Mouse (Mus musculus) granulocyte monocyte progenitor cell, adult 5-6 weeks (primary cell): ENCODE measurements around the gene Ttll11. TPM values are rescaled to one million over a fixed set of nuclear protein-coding genes. Genes with fewer than 3 reads are reported as not detected.

Source experiments
- ATAC-seq: replicated peaks from 2 replicates; pipeline ENCODE4 v1.8.0; 2016; ENCODE audit warnings: mild to moderate bottlenecking, moderate TSS enrichment, inconsistent platforms; ENCODE audit not compliant: poor library complexity, severe bottlenecking
- total RNA-seq, 2 experiments: library from RNA; stranded (forward) in 1 of 2; stranded (reverse) in 1 of 2; fragments of 200-712, 200-1000 nt in 1 of 2; fragments of >200 nt in 1 of 2; fragmentation: Nextera tagmentation in 1 of 2; gene quantifications; 2 replicates each; pipeline ENCODE4 v1.2.3; 2014 to 2017

Gene Ttll11
- total RNA-seq, 2 experiments from 2014 or later, result not detected

GRCm38 (mm10) chr2:35907578-35907977 is 72.1 kb downstream of the Ttll11 start:
- peak; percentile 46; the same call in 1 of the 2 replicates for ATAC-seq

- peak; percentile 61 for ATAC-seq
These were observed 73.4 kb downstream of the Ttll11 start for GRCm38 (mm10) chr2:35906174-35906798.

- ATAC-seq, result no peak
These were observed 78.9 kb downstream of the Ttll11 start for GRCm38 (mm10) chr2:35900845-35901244.

GRCm38 (mm10) chr2:35899712-35900111 is 80.0 kb downstream of the Ttll11 start:
- ATAC-seq, result no peak

- ATAC-seq, result no peak
These were observed 80.6 kb downstream of the Ttll11 start for GRCm38 (mm10) chr2:35899135-35899474.

GRCm38 (mm10) chr2:35898425-35899134 is 81.1 kb downstream of the Ttll11 start:
- peak; percentile 90 for ATAC-seq

- ATAC-seq, result no peak
These were observed 82.6 kb downstream of the Ttll11 start for GRCm38 (mm10) chr2:35897125-35897524.

GRCm38 (mm10) chr2:35894512-35894911 is 85.2 kb downstream of the Ttll11 start:
- ATAC-seq, result no peak

- no peak for ATAC-seq
These were observed 89.1 kb downstream of the Ttll11 start for GRCm38 (mm10) chr2:35890635-35891034.

GRCm38 (mm10) chr2:35889776-35890175 is 89.9 kb downstream of the Ttll11 start:
- ATAC-seq, result no peak

- ATAC-seq, result peak; percentile 20; the same call in 1 of the 2 replicates
These were observed 95.4 kb downstream of the Ttll11 start for GRCm38 (mm10) chr2:35884296-35884695.

GRCm38 (mm10) chr2:35882336-35882987 is 97.3 kb downstream of the Ttll11 start:
- ATAC-seq, result no peak

- ATAC-seq, result peak; percentile 65
These were observed 97.8 kb downstream of the Ttll11 start for GRCm38 (mm10) chr2:35881896-35882295.

- no peak for ATAC-seq
These were observed 99.4 kb downstream of the Ttll11 start for GRCm38 (mm10) chr2:35880362-35880761.

- no peak for ATAC-seq
These were observed 99.8 kb downstream of the Ttll11 start for GRCm38 (mm10) chr2:35879887-35880286.

- no peak for ATAC-seq
These were observed 101.2 kb downstream of the Ttll11 start for GRCm38 (mm10) chr2:35878506-35878905.

- no peak for ATAC-seq
These were observed 104.1 kb downstream of the Ttll11 start for GRCm38 (mm10) chr2:35875572-35875971.

GRCm38 (mm10) chr2:35874421-35874820 is 105.3 kb downstream of the Ttll11 start:
- no peak for ATAC-seq

- ATAC-seq, result no peak
These were observed 110.5 kb downstream of the Ttll11 start for GRCm38 (mm10) chr2:35869165-35869564.

GRCm38 (mm10) chr2:35863284-35863683 is 116.4 kb downstream of the Ttll11 start:
- ATAC-seq, result no peak

- ATAC-seq, result no peak
These were observed 118.5 kb downstream of the Ttll11 start for GRCm38 (mm10) chr2:35861185-35861584.

- ATAC-seq, result no peak
These were observed 119.3 kb downstream of the Ttll11 start for GRCm38 (mm10) chr2:35860394-35860744.
